Mouse (Mus musculus) spleen, adult 2 months (tissue): ENCODE data around the gene Zfhx3.

Experiments
- CTCF ChIP-seq: fragments of 200-500 bp; IDR thresholded peaks from 2 replicates; pipeline ENCODE4 v1.5.1; 2011; ENCODE audit warnings: mild to moderate bottlenecking, inconsistent platforms; ENCODE audit not compliant: insufficient read depth, insufficient read length, insufficient replicate concordance; ENCODE audit errors: extremely low read depth
- POLR2A ChIP-seq: fragments of 200-500 bp; IDR thresholded peaks from 2 replicates; pipeline ENCODE4 v1.6.1; 2011; ENCODE audit warnings: low read depth, low read length, inconsistent platforms

DNA sequence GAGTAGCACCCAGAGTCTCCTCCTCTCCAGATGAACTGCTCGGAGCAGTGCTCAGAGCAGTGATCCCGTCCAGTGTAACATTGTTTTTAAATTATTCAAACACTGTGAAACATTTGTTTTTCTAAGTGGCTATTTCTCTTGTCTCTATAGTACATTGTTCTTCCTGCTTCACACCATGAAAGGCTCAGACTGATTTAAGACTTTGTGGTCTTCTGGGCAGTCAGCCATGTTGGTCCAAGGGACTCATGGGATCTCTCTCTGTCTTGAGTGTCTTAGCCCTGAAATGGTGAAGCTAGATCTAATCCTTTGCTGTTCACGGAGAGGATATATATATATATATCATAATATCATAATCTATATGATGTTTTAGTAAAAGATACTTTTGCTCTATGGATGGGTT lies 480.1 kb downstream of the Zfhx3 start:
- TF ChIP-seq CTCF (no peak), POLR2A (no peak)
